31 mouse cellular contexts compared by ENCODE assay signal in genomic region chr1:61016578-61017118, GRCm38 (mm10). TPM values are rescaled to one million over a fixed set of nuclear protein-coding genes. Genes with fewer than 3 reads are reported as not detected.
A peak's percentile ranks its signal among the peaks of the same experiment; 100 is the strongest.
DNase-seq lines count a peak whose midpoint lies in the region; TF ChIP-seq lines count a peak whose summit lies in the region.
"Had no signal": no experiment of that assay in that cellular context is flagged by ENCODE, and none has a peak within 500 bp of the region (broad histone marks: within the 10 kb centered on the region; RNA-seq: fewer than 3 reads in every experiment).

No protein-coding gene starts in this region.

- 92% methylated on average over 1 of the region's 1 CpGs for WGBS in thymus, adult 2 months
- WGBS in embryonic facial prominence, embryonic 10.5 days = 67% methylated on average over 1 of the region's 1 CpGs
- 59% methylated on average over 1 of the region's 1 CpGs for WGBS in limb, embryonic 10.5 days

- no peak overlapping the region for H3K27ac ChIP-seq in thymus, adult 2 months (ENCODE audit: control insufficient read depth, insufficient read depth, low read length)
- no peak overlapping the region for H3K27ac ChIP-seq in embryonic facial prominence, embryonic 10.5 days (replicated peaks)
- H3K27ac ChIP-seq in limb, embryonic 10.5 days = no peak overlapping the region
- H3K27ac ChIP-seq: forebrain, embryonic 12.5 days; heart, embryonic 13.5 days; hindbrain, embryonic 15.5 days; liver, embryonic 14.5 days; macrophage; neural tube, embryonic 15.5 days had no signal

- no peak overlapping the region for H3K4me3 ChIP-seq in thymus, adult 2 months (ENCODE audit: control insufficient read depth, insufficient read depth, low read length)
- no peak overlapping the region for H3K4me3 ChIP-seq in embryonic facial prominence, embryonic 10.5 days
- no peak overlapping the region for H3K4me3 ChIP-seq in limb, embryonic 10.5 days
- H3K4me3 ChIP-seq: forebrain, embryonic 12.5 days; heart, embryonic 13.5 days; hindbrain, embryonic 15.5 days; neural tube, embryonic 15.5 days had no signal

- no peaks in the 10 kb centered on the region for H3K9me3 ChIP-seq in embryonic facial prominence, embryonic 10.5 days
- no peaks in the 10 kb centered on the region for H3K9me3 ChIP-seq in limb, embryonic 10.5 days (replicated peaks)
- H3K9me3 ChIP-seq: forebrain, embryonic 12.5 days; heart, embryonic 13.5 days; hindbrain, embryonic 15.5 days; neural tube, embryonic 15.5 days had no signal

- no peak for TF ChIP-seq CTCF in thymus, adult 2 months (IDR thresholded peaks at IDR 0.05; ENCODE audit: borderline replicate concordance, control insufficient read depth, extremely low read depth, insufficient read depth, low read length, poor library complexity)

- no peaks in the 10 kb centered on the region for H3K36me3 ChIP-seq in thymus, adult 2 months (ENCODE audit: control insufficient read depth, insufficient read depth, low read length)
- H3K36me3 ChIP-seq in embryonic facial prominence, embryonic 10.5 days (replicated peaks) = no peaks in the 10 kb centered on the region
- no peaks in the 10 kb centered on the region for H3K36me3 ChIP-seq in limb, embryonic 10.5 days
- H3K36me3 ChIP-seq: forebrain, embryonic 12.5 days; heart, embryonic 13.5 days; hindbrain, embryonic 15.5 days; neural tube, embryonic 15.5 days had no signal

- DNase-seq in thymus, adult 2 months = peak; percentile 7
- no peak for DNase-seq in thymus, adult 18-20 months
- DNase-seq in embryonic facial prominence, embryonic 10.5 days (ENCODE audit: low spot score) = peak; percentile 11
- peak; percentile 38 for DNase-seq in limb, embryonic 10.5 days (ENCODE audit: low spot score)
- DNase-seq in thymus, postnatal 4 days = peak; percentile 35
- DNase-seq in ovary, postnatal 36 days (ENCODE audit: low spot score) = no peak
- DNase-seq in heart, adult 18-20 months = no peak
- no peak for DNase-seq in urinary bladder, postnatal 4 days (ENCODE audit: low spot score in 2 of 2)
- DNase-seq: cerebellum, adult 11 months; cerebellum, adult 9-10 months; embryo, embryonic 11 days; gastrocnemius, postnatal 25 days; heart, adult 11 months; heart, postnatal 10 days; kidney, adult 9 months; kidney, postnatal 10 days; layer of hippocampus, postnatal 36 days; left cerebral cortex, postnatal 4 days; liver; lung, adult 2 months; lung, postnatal 10 days; midbrain, embryonic 14.5 days; right cerebral cortex, postnatal 25 days; spleen, adult 18-20 months had no signal

- no peaks in the 10 kb centered on the region for H3K4me1 ChIP-seq in thymus, adult 2 months (replicated peaks; ENCODE audit: control insufficient read depth, insufficient read depth, low read length)
- no peaks in the 10 kb centered on the region for H3K4me1 ChIP-seq in embryonic facial prominence, embryonic 10.5 days
- H3K4me1 ChIP-seq in limb, embryonic 10.5 days = 0 out of 2 replicates have a peak, but pooled peaks cover 6% of the 10 kb centered on the region
- H3K4me1 ChIP-seq: forebrain, embryonic 12.5 days; hindbrain, embryonic 15.5 days; neural tube, embryonic 15.5 days had no signal

- H3K27me3 ChIP-seq in thymus, adult 2 months (ENCODE audit: control insufficient read depth, insufficient read depth, low read length) = no peaks in the 10 kb centered on the region
- H3K27me3 ChIP-seq in embryonic facial prominence, embryonic 10.5 days (replicated peaks; ENCODE audit: low read depth, poor library complexity, severe bottlenecking) = no peaks in the 10 kb centered on the region
- H3K27me3 ChIP-seq in limb, embryonic 10.5 days (ENCODE audit: low read depth, poor library complexity, severe bottlenecking) = no peaks in the 10 kb centered on the region
- H3K27me3 ChIP-seq: forebrain, embryonic 12.5 days; heart, embryonic 13.5 days; hindbrain, embryonic 15.5 days; neural tube, embryonic 15.5 days had no signal

- TF ChIP-seq POLR2A in thymus, adult 2 months (IDR thresholded peaks at IDR 0.05; ENCODE audit: control insufficient read depth, extremely low read depth, insufficient read depth, low read length, poor library complexity) = no peak

RNA-seq across cellular contexts. Expression of gene Icos, which starts 38.9 kb away (rescaled TPM):
- 8.1 and 8.9 TPM in 2 replicates for polyA plus RNA-seq in thymus, adult 2 months (2012; rRNA removed)
- 0.08 TPM in 1 of 2 replicates, not detected in the other for polyA plus RNA-seq in embryonic facial prominence, embryonic 10.5 days (2016; fragmentation: Nextera tagmentation; extraction: Ambion mirVana)
- not detected in 2 replicates for polyA plus RNA-seq in limb, embryonic 10.5 days (2016; fragmentation: Nextera tagmentation; extraction: Ambion mirVana)
- under 1 TPM; 0.25 to 0.59 TPM for total RNA-seq in heart, adult 18-20 months (2021)
- total RNA-seq: gastrocnemius, postnatal 25 days; layer of hippocampus, postnatal 36 days had no signal
- polyA plus RNA-seq: C2C12; hindbrain, embryonic 15.5 days; midbrain, embryonic 14.5 days had no signal

Comparison
In these comparisons a context has a peak if more than half of its experiments do, and no peak if none do; other contexts are left out.
1. DNase-seq: peak in thymus, adult 2 months (single experiment), embryonic facial prominence, embryonic 10.5 days (single experiment), limb, embryonic 10.5 days (single experiment) and thymus, postnatal 4 days (single experiment); none in thymus, adult 18-20 months (0 of 2), ovary, postnatal 36 days (single experiment), heart, adult 18-20 months (0 of 2) and urinary bladder, postnatal 4 days (0 of 2).